Mouse (Mus musculus) bone marrow, adult 2 months (tissue): ENCODE results near the gene Mdn1.

Experiments
- CTCF ChIP-seq: fragments of 200-500 bp; IDR thresholded peaks from 2 replicates; pipeline ENCODE4 v1.5.1; 2011; ENCODE audit warnings: low read length, control low read depth; ENCODE audit not compliant: control insufficient read depth, insufficient read depth
- POLR2A ChIP-seq: fragments of 200-500 bp; IDR thresholded peaks from 2 replicates; pipeline ENCODE4 v1.6.1; 2011; ENCODE audit warnings: low read depth, mild to moderate bottlenecking, control low read depth, low read length, borderline replicate concordance; ENCODE audit not compliant: control insufficient read depth

GRCm38 (mm10) chr4:32615034-32615881, 41.7 kb upstream of the Mdn1 start, which contains the start of gene Casp8ap2:
- TF ChIP-seq POLR2A (peak; percentile 67; the same call in 1 of the 2 replicates), CTCF (no peak)
